Mouse (Mus musculus) CH12.LX (cell line): ENCODE measurements around the gene Syngr2. TPM values are rescaled to one million over a fixed set of nuclear protein-coding genes. Genes with fewer than 3 reads are reported as not detected.

Experiments
- DNase-seq: peaks from one replicate; pipeline ENCODE4 v3.0.0-alpha.2; 2013; ENCODE audit errors: extremely low read depth
- H3K27ac ChIP-seq: 2 replicates; pipeline ENCODE4 v1.5.1; 2012; ENCODE audit warnings: low read depth, mild to moderate bottlenecking, control low read depth, moderate library complexity; ENCODE audit not compliant: insufficient read depth
- H3K27me3 ChIP-seq: replicated peaks from 2 replicates; pipeline ENCODE3; 2012; ENCODE audit warnings: inconsistent platforms
- H3K36me3 ChIP-seq, 2 experiments: replicated peaks in 1 of 2; 2 replicates each; pipeline versions ENCODE3 to v1.6.1; 2012; ENCODE audit warnings: inconsistent platforms in 1 of 2, low read length in 1 of 2, mild to moderate bottlenecking in 1 of 2, mixed read lengths in 1 of 2, moderate library complexity in 1 of 2; ENCODE audit not compliant: control insufficient read depth in 1 of 2, insufficient read depth in 1 of 2
- H3K4me1 ChIP-seq, 2 experiments: 2 replicates each; pipeline ENCODE4 v1.6.1; 2012; ENCODE audit warnings: inconsistent platforms in 1 of 2, moderate library complexity in 1 of 2; ENCODE audit not compliant: insufficient read depth in 2 of 2, control insufficient read depth in 1 of 2
- H3K4me2 ChIP-seq: 2 replicates; pipeline ENCODE4 v1.6.1; 2012; ENCODE audit warnings: low read depth, mild to moderate bottlenecking, control low read depth; ENCODE audit not compliant: poor library complexity, insufficient read depth, severe bottlenecking
- H3K4me3 ChIP-seq, 3 experiments: fragments of 150-350 bp in 1 of 3; sonication (generic) in 1 of 3; replicated peaks in 1 of 3; 2 replicates each; pipeline versions ENCODE3 to v1.5.1; 2011 to 2012; ENCODE audit warnings: low read depth in 2 of 3, low read length in 2 of 3, mild to moderate bottlenecking in 2 of 3, moderate library complexity in 2 of 3, control low read depth in 1 of 3, improper control_type of control experiment in 1 of 3, inconsistent platforms in 1 of 3, mixed read lengths in 1 of 3; ENCODE audit not compliant: poor library complexity in 1 of 3
- H3K79me2 ChIP-seq: replicated peaks from 2 replicates; pipeline ENCODE4 v1.6.1; 2012; ENCODE audit warnings: mild to moderate bottlenecking, moderate library complexity; ENCODE audit not compliant: control insufficient read depth, poor library complexity, insufficient read depth, severe bottlenecking; ENCODE audit errors: extremely low read depth
- H3K9ac ChIP-seq: 2 replicates; pipeline ENCODE4 v1.6.1; 2012; ENCODE audit warnings: low read depth, mild to moderate bottlenecking, control low read depth, moderate library complexity; ENCODE audit not compliant: insufficient read depth
- H3K9me3 ChIP-seq: replicated peaks from 2 replicates; pipeline ENCODE3; 2012; ENCODE audit warnings: low read length, inconsistent platforms, mixed read lengths
- IRF4 ChIP-seq: IDR thresholded peaks from 2 replicates; pipeline ENCODE4 v1.6.1; 2014; ENCODE audit warnings: low read depth, mild to moderate bottlenecking, inconsistent platforms, low read length, improper control_type of control experiment
- JUND ChIP-seq: conservative IDR thresholded peaks from 2 replicates; pipeline ENCODE4 v1.6.1; 2011; ENCODE audit warnings: low read depth, low read length, improper control_type of control experiment
- MAFK ChIP-seq: IDR thresholded peaks from 2 replicates; pipeline ENCODE4 v1.6.1; 2011; ENCODE audit warnings: low read length, improper control_type of control experiment; ENCODE audit not compliant: insufficient replicate concordance
- MAX ChIP-seq: IDR thresholded peaks from 2 replicates; pipeline ENCODE4 v1.6.1; 2011; ENCODE audit warnings: low read length, improper control_type of control experiment
- MXI1 ChIP-seq: IDR thresholded peaks from 2 replicates; pipeline ENCODE4 v1.6.1; 2011; ENCODE audit warnings: mild to moderate bottlenecking, low read depth, low read length, improper control_type of control experiment
- POLR2A ChIP-seq: IDR thresholded peaks from 2 replicates; pipeline ENCODE4 v1.6.1; 2011; ENCODE audit warnings: low read depth, mild to moderate bottlenecking, improper control_type of control experiment, low read length
- POLR2AphosphoS2 ChIP-seq: IDR thresholded peaks from 2 replicates; pipeline ENCODE4 v1.6.1; 2011; ENCODE audit warnings: low read depth, low read length, improper control_type of control experiment
- RCOR1 ChIP-seq: conservative IDR thresholded peaks from 2 replicates; pipeline ENCODE4 v1.6.1; 2012; ENCODE audit warnings: low read depth, mild to moderate bottlenecking, inconsistent platforms, low read length, improper control_type of control experiment
- dilution Hi-C: fragments of 300-500 bp; cut with MboI; formaldehyde crosslinking; loops from 2 replicates; pipeline ENCODE4 v1.14.3; 2020; ENCODE audit warnings: low sequenced_read_pairs; ENCODE audit not compliant: extremely low pct_unique_long_range_greater_than_20kb, extremely low pct_ligation_motif_present
- in situ Hi-C: fragments of 300-500 bp; cut with MboI; formaldehyde crosslinking; loops from 3 replicates; pipeline ENCODE4 v1.14.3; 2019; ENCODE audit warnings: low sequenced_read_pairs, low pct_ligation_motif_present, low pct_unique_long_range_greater_than_20kb, mixed read lengths
- polyA plus RNA-seq: library from polyadenylated mRNA; unstranded; fragments of >175 nt; gene quantifications from 2 replicates; pipeline ENCODE4 v1.2.1, GENCODE M21; 2012; ENCODE audit warnings: low read depth; ENCODE audit not compliant: insufficient read length
- total RNA-seq, 2 experiments: library from RNA; depleted of rRNA; stranded (reverse); fragments of 300-350 nt in 1 of 2; fragments of >200 nt in 1 of 2; gene quantifications; 2 replicates each; pipeline ENCODE4 v1.2.3; 2012 to 2014

The Syngr2 gene
- total and polyA plus RNA-seq, 3 experiments = 409 to 654 (median 553) TPM

DNA sequence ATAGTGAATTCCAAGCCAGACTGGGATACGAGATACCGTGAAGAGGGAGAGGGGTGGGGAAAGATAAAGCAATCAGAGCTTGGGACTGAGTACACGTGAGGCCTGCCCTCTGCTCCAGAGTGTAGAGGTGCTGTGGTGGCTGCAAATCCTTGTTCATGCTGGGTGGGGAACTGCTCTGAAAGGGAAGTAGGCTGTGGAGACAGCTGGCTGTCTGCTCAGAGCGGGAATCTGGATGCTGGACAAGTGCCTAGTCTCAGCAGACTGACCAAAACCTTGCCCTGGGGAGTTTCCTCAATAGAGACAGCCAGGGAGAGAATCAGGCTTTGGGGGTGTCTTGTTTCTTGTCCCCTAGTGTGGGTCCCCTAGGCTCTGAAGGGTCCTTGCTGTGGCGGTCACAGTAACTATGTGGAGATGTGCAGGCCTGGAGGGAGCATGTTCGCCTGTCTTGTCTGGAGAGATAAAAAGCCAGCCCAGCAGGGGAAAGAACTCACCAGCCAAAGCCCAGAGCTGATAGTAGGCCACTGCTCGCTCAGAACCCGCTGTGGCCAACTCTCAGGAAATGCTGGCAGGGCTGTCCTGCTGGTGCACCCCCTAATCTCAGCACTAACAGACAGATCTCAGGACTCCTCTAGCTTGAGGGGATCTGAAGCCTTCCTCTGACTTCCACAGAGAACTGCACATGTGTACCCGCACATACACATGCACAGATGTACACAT lies 19.6 kb downstream of the Syngr2 start:
- H3K36me3 ChIP-seq = peaks cover 0 to 12% of the 10 kb centered on the region in 2 experiments
- peak overlapping the region; percentile 89 for H3K27ac ChIP-seq
- H3K4me2 ChIP-seq = peak overlapping the region; percentile 89
- H3K4me1 ChIP-seq = peaks cover 11 to 43% of the 10 kb centered on the region in 2 experiments
- no peaks in the 10 kb centered on the region for H3K27me3 ChIP-seq
- dilution Hi-C loops (no loop called here), in situ Hi-C loops (loop anchor here (5.0 to 10.0 kb wide), 3 partner anchors 37 to 354 kb away; no protein-coding TSS in a partner anchor)
- peak overlapping the region; percentile 29 to 77 (median 65) for H3K4me3 ChIP-seq
- H3K9me3 ChIP-seq = no peaks in the 10 kb centered on the region
- peak; percentile 38 for DNase-seq
- TF ChIP-seq POLR2A (no peak), MXI1 (no peak), MAX (0 out of 2 replicates have a peak, but pooled peaks have one; percentile 27), IRF4 (no peak)
- H3K79me2 ChIP-seq = peaks cover 33% of the 10 kb centered on the region
- H3K9ac ChIP-seq = peak overlapping the region; percentile 57

DNA sequence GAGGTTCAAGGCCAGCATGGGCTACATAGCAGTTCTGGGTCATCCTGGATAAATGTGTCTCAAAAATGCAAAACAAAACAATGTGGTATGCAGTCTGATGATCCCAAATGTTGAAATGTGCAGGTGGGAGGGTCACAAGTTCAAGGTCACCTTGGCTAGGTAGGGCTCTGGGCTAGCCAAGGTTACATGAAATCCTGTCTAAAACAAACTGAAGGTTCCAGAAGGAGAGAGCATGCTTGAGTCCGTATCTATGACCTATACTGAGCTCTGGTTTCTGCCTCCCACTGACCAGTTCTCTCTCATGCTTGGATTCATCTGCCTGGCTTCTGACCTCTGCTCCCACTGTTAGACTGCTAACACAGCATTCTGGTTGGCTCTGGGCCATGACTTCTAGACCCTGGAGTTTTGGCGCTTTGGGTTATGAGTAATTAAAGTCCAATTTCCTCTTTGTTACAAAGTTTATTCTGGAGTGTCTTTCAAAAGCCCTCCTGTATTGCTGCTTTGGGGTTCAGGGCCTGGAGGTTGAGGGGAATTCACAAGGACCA lies 20.3 kb downstream of the Syngr2 start:
- H3K9ac ChIP-seq = peak overlapping the region; percentile 57; the same call in 1 of the 2 replicates
- no peaks in the 10 kb centered on the region for H3K9me3 ChIP-seq
- DNase-seq = no peak
- peaks cover 28% of the 10 kb centered on the region for H3K79me2 ChIP-seq
- in situ Hi-C loops = loop anchor here (5.0 to 10.0 kb wide), 3 partner anchors 37 to 355 kb away; no protein-coding TSS in a partner anchor
- H3K27me3 ChIP-seq = no peaks in the 10 kb centered on the region
- no peak overlapping the region for H3K4me2 ChIP-seq
- H3K36me3 ChIP-seq = peaks cover 0 to 11% of the 10 kb centered on the region in 2 experiments
- H3K4me3 ChIP-seq = no peak overlapping the region
- H3K27ac ChIP-seq = no peak overlapping the region
- TF ChIP-seq POLR2AphosphoS2 = no peak
- TF ChIP-seq, all 38 proteins: peak for 0
- dilution Hi-C loops = no loop called here
- peaks cover 11 to 39% of the 10 kb centered on the region in 2 experiments for H3K4me1 ChIP-seq

DNA sequence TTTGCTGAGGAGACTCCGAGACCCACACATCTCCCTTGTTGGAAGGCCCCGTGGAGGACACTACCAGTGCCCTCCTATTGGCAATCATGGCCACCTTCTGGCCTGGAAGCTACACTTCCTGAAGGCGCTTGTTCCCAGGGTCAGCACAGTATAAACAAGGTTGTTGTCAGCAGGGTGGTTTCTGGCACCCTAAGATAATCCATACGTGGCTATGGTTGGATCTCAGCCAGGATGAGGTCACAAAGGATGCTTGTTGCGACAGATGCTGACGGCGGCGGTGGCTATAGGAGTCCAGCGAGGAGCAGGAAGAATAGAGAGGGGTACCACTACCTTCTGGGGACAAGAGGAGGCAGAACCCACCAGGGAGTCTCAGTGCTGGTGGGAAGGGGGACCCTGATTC lies 20.9 kb downstream of the Syngr2 start:
- Histone ChIP-seq H3K9ac (no peak overlapping the region), H3K4me2 (no peak overlapping the region)

More for the DNA sequence above, 20.9 kb downstream of the Syngr2 start:
- no peak overlapping the region for H3K4me3 ChIP-seq
- peaks cover 11 to 39% of the 10 kb centered on the region in 2 experiments for H3K4me1 ChIP-seq
- no peak for TF ChIP-seq RCOR1
- no peak for TF ChIP-seq MAFK
- TF ChIP-seq JUND = no peak
- TF ChIP-seq POLR2AphosphoS2 = no peak
- peaks cover 0 to 17% of the 10 kb centered on the region in 2 experiments for H3K36me3 ChIP-seq
- in situ Hi-C loops = no loop called here
- no peaks in the 10 kb centered on the region for H3K27me3 ChIP-seq
- no peaks in the 10 kb centered on the region for H3K9me3 ChIP-seq
- H3K79me2 ChIP-seq = peaks cover 21% of the 10 kb centered on the region
- H3K27ac ChIP-seq = no peak overlapping the region
- DNase-seq = no peak
- dilution Hi-C loops = no loop called here
